Mouse (Mus musculus) embryonic fibroblast, embryonic 13.5 days (primary cell): ENCODE results near the gene Cox4i2.

Source experiments
- CTCF ChIP-seq: IDR thresholded peaks from 2 replicates; pipeline ENCODE4 v1.5.1; 2011; ENCODE audit warnings: mild to moderate bottlenecking, control low read depth, low read length, moderate library complexity, borderline replicate concordance; ENCODE audit not compliant: insufficient read depth
- POLR2A ChIP-seq: IDR thresholded peaks from 2 replicates; pipeline ENCODE4 v1.6.1; 2011; ENCODE audit warnings: low read depth, mild to moderate bottlenecking, control low read depth, low read length, moderate library complexity

DNA sequence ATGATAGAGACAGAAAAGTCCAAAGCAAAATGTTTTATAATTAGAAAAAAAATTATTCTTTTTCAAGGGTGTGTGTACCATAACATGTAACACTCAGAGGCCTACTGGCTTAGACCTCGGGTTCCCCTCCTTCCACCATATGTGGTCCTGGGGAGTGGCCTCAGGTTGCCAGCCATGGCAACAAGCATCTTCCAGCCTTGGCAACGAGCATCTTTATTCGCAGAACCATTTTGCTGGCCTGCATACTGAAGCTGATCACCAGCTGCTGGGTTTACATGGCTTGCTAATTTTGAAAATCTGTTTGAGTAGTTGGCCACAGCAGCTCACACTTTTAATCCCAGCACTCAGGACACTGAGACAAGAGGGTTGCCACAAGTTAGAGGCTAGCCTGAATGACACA is 22.0 kb downstream of the Cox4i2 start:
- TF ChIP-seq CTCF (no peak), POLR2A (no peak)
